Mouse (Mus musculus) hindbrain, embryonic 14.5 days (tissue): ENCODE results near the gene Tcte3. TPM values are rescaled to one million over a fixed set of nuclear protein-coding genes. Genes with fewer than 3 reads are reported as not detected.
A peak's percentile ranks its signal among the peaks of the same experiment; 100 is the strongest.
"Not testable (repeated sequence)": the region's sequence is repeated elsewhere in the genome, so short reads cannot be mapped to it uniquely, and the experiment has no call there.

Experiments used
- ATAC-seq: fragments of 200-750 bp; cut with Nextera tagmentation; 2 replicates; pipeline ENCODE4 v1.8.0; 2017; ENCODE audit warnings: moderate number of reproducible peaks, mild to moderate bottlenecking, moderate TSS enrichment, moderate library complexity; ENCODE audit not compliant: low FRiP score
- DNase-seq: peaks from one replicate; pipeline ENCODE4 v3.0.0-alpha.2; 2015; ENCODE audit warnings: low spot score
- H3K27ac ChIP-seq: fragments of 300-500 bp; sonication (generic); 2 replicates; pipeline ENCODE4 v1.5.1; 2014; ENCODE audit warnings: mild to moderate bottlenecking, moderate library complexity
- H3K27me3 ChIP-seq: fragments of 300-500 bp; sonication (generic); 2 replicates; pipeline ENCODE4 v1.6.1; 2014; ENCODE audit warnings: mild to moderate bottlenecking, low read length, mixed read lengths; ENCODE audit not compliant: control insufficient read depth, insufficient read depth
- H3K36me3 ChIP-seq: fragments of 300-500 bp; sonication (generic); replicated peaks from 2 replicates; pipeline ENCODE4 v1.6.1; 2014; ENCODE audit not compliant: control insufficient read depth, insufficient read depth
- H3K4me1 ChIP-seq: fragments of 300-500 bp; sonication (generic); replicated peaks from 2 replicates; pipeline ENCODE4 v1.6.1; 2014; ENCODE audit warnings: antibody characterized with exemption, low read length, mixed read lengths; ENCODE audit not compliant: control insufficient read depth, insufficient read depth
- H3K4me2 ChIP-seq: fragments of 300-500 bp; sonication (generic); replicated peaks from 2 replicates; pipeline ENCODE4 v1.6.1; 2014; ENCODE audit warnings: mild to moderate bottlenecking, moderate library complexity
- H3K4me3 ChIP-seq: fragments of 300-500 bp; sonication (generic); replicated peaks from 2 replicates; pipeline ENCODE4 v1.5.1; 2014; ENCODE audit warnings: mild to moderate bottlenecking, low read length
- H3K9ac ChIP-seq: fragments of 300-500 bp; sonication (generic); 2 replicates; pipeline ENCODE4 v1.6.1; 2014
- H3K9me3 ChIP-seq: fragments of 300-500 bp; sonication (generic); 2 replicates; pipeline ENCODE4 v1.6.1; 2016; ENCODE audit warnings: low read length; ENCODE audit not compliant: control insufficient read depth
- WGBS: fragments of 180-500 bp; shearing (Covaris S2); extraction: QIAGEN DNeasy Blood & Tissue Kit; methylation state at CpG from one replicate; pipeline ENCODE4 v1.1.7; 2014; 5-methylcytosine and 5-hydroxymethylcytosine counted together
- polyA plus RNA-seq: library from polyadenylated mRNA; unstranded; fragments of >200 nt; fragmentation: Nextera tagmentation; extraction: Ambion mirVana; gene quantifications from 2 replicates; pipeline ENCODE4 v1.2.1, GENCODE M21; 2014

The Tcte3 gene
- polyA plus RNA-seq, 1 experiment from 2014 or later = not detected

- H3K27ac ChIP-seq, DNase-seq, H3K4me3 ChIP-seq, H3K36me3 ChIP-seq, H3K9ac ChIP-seq, H3K4me1 ChIP-seq, H3K9me3 ChIP-seq, H3K27me3 ChIP-seq, ATAC-seq: not testable (repeated sequence)
- peak overlapping the region; percentile 36 for H3K4me2 ChIP-seq
- WGBS = 1% methylated on average over 4 of the region's 7 CpGs
These were observed 63.4 kb downstream of the Tcte3 start for GRCm38 (mm10) chr17:14977718-14978361.

Other genes with a start within 250 kb of the Tcte3 start
- 7.2 and 9.8 TPM in 2 replicates for gene Wdr27, start 98.3 kb downstream of the Tcte3 start, polyA plus RNA-seq
- gene 1600012H06Rik, start 98.3 kb downstream of the Tcte3 start, polyA plus RNA-seq = 25.6 and 26.6 TPM in 2 replicates
- gene Phf10, start 80.2 kb downstream of the Tcte3 start, polyA plus RNA-seq = 19.7 and 22.6 TPM in 2 replicates
- gene 9030025P20Rik, start 63.0 kb downstream of the Tcte3 start, polyA plus RNA-seq = 4.2 and 7.5 TPM in 2 replicates
- 0.71 TPM in 1 of 2 replicates, not detected in the other for gene Gm3417, start 62.7 kb downstream of the Tcte3 start, polyA plus RNA-seq
- gene Gm3435, start 31.3 kb downstream of the Tcte3 start, polyA plus RNA-seq = 4.3 and 4.6 TPM in 2 replicates
- gene Ermard, start 280 bp downstream of the Tcte3 start, polyA plus RNA-seq = 68.0 and 70.8 TPM in 2 replicates
- gene Gm3448, start within 50 bp of the Tcte3 start, polyA plus RNA-seq = 3.4 and 3.7 TPM in 2 replicates